Mouse (Mus musculus) small intestine, adult 2 months (tissue): ENCODE results near the gene Zfp426.

ENCODE experiments used
- CTCF ChIP-seq: fragments of 200-500 bp; IDR thresholded peaks from 2 replicates; pipeline ENCODE4 v1.5.1; 2012; ENCODE audit warnings: low read depth, mild to moderate bottlenecking, control low read depth, inconsistent platforms, low read length, moderate library complexity, mixed read lengths; ENCODE audit not compliant: insufficient replicate concordance, insufficient read length; ENCODE audit errors: extremely low read depth
- POLR2A ChIP-seq: fragments of 200-500 bp; IDR thresholded peaks from 2 replicates; pipeline ENCODE4 v1.6.1; 2012; ENCODE audit warnings: low read depth, mild to moderate bottlenecking, control low read depth, inconsistent platforms, low read length, moderate library complexity

GRCm38 (mm10) chr9:20517727-20518126 lies 25.2 kb upstream of the Zfp426 start:
- TF ChIP-seq CTCF (no peak), POLR2A (no peak)
